Mouse (Mus musculus) left cerebral cortex, adult 11 months (tissue): ENCODE data around the gene Stac2.

Experiments
- DNase-seq: peaks from one replicate; pipeline ENCODE4 v3.0.0; 2022; ENCODE audit warnings: low spot score

Gene Stac2

GRCm38 (mm10) chr11:98052989-98053834 lies at the start of gene Stac2:
Gene Stac2, minus strand, starts transcription at chr11:98053462.
- no peak for DNase-seq

- DNase-seq: no peak
These were observed 48.1 kb upstream of the Stac2 start for GRCm38 (mm10) chr11:98101332-98101731.

- no peak for DNase-seq
These were observed 37.3 kb upstream of the Stac2 start for GRCm38 (mm10) chr11:98090583-98090982.

- DNase-seq: no peak
These were observed 35.0 kb upstream of the Stac2 start for GRCm38 (mm10) chr11:98088224-98088623.

- DNase-seq: no peak
These were observed 33.3 kb upstream of the Stac2 start for GRCm38 (mm10) chr11:98086574-98086973.

- DNase-seq: no peak
These were observed 32.9 kb upstream of the Stac2 start for GRCm38 (mm10) chr11:98086141-98086540.

- DNase-seq: no peak
These were observed 29.5 kb upstream of the Stac2 start for GRCm38 (mm10) chr11:98082745-98083144.

GRCm38 (mm10) chr11:98080450-98080849 lies 27.2 kb upstream of the Stac2 start:
- no peak for DNase-seq

- no peak for DNase-seq
These were observed 23.8 kb upstream of the Stac2 start for GRCm38 (mm10) chr11:98077086-98077485.

GRCm38 (mm10) chr11:98075195-98075808 lies 22.0 kb upstream of the Stac2 start:
- DNase-seq: peak; percentile 85

- DNase-seq: no peak
These were observed 20.2 kb upstream of the Stac2 start for GRCm38 (mm10) chr11:98073442-98073841.

GRCm38 (mm10) chr11:98067255-98067654 lies 14.0 kb upstream of the Stac2 start:
- DNase-seq: no peak

GRCm38 (mm10) chr11:98066201-98066600 lies 12.9 kb upstream of the Stac2 start:
- no peak for DNase-seq

GRCm38 (mm10) chr11:98061904-98062562 lies 8.8 kb upstream of the Stac2 start:
- DNase-seq: no peak

- DNase-seq: no peak
These were observed 8.2 kb upstream of the Stac2 start for GRCm38 (mm10) chr11:98061441-98061840.

GRCm38 (mm10) chr11:98060104-98060692 lies 6.9 kb upstream of the Stac2 start:
- no peak for DNase-seq

GRCm38 (mm10) chr11:98059662-98060061 lies 6.4 kb upstream of the Stac2 start:
- no peak for DNase-seq

GRCm38 (mm10) chr11:98057998-98058397 lies 4.7 kb upstream of the Stac2 start:
- no peak for DNase-seq

- no peak for DNase-seq
These were observed 4.2 kb upstream of the Stac2 start for GRCm38 (mm10) chr11:98057466-98057865.

- DNase-seq: no peak
These were observed 903 bp downstream of the Stac2 start for GRCm38 (mm10) chr11:98052129-98052988.

GRCm38 (mm10) chr11:98051611-98052128 lies 1.6 kb downstream of the Stac2 start:
- no peak for DNase-seq
